Mouse (Mus musculus) hindbrain, embryonic 13.5 days (tissue): ENCODE data around the gene Sirt1. TPM values are rescaled to one million over a fixed set of nuclear protein-coding genes. Genes with fewer than 3 reads are reported as not detected.
"Not testable (repeated sequence)": the region's sequence is repeated elsewhere in the genome, so short reads cannot be mapped to it uniquely, and the experiment has no call there.

Experiments used
- ATAC-seq: fragments of 200-750 bp; cut with Nextera tagmentation; 2 replicates; pipeline ENCODE4 v1.8.0; 2017; ENCODE audit warnings: moderate TSS enrichment; ENCODE audit not compliant: low FRiP score
- H3K27ac ChIP-seq: fragments of 300-500 bp; sonication (generic); 2 replicates; pipeline ENCODE4 v1.5.1; 2015; ENCODE audit warnings: inconsistent platforms, mild to moderate bottlenecking, moderate library complexity
- H3K27me3 ChIP-seq: fragments of 300-500 bp; sonication (generic); 2 replicates; pipeline ENCODE4 v1.6.1; 2015; ENCODE audit warnings: mild to moderate bottlenecking, inconsistent platforms
- H3K36me3 ChIP-seq: fragments of 300-500 bp; sonication (generic); 2 replicates; pipeline ENCODE4 v1.6.1; 2015; ENCODE audit warnings: mild to moderate bottlenecking, inconsistent platforms
- H3K4me1 ChIP-seq: fragments of 300-500 bp; sonication (generic); replicated peaks from 2 replicates; pipeline ENCODE4 v1.6.1; 2015; ENCODE audit warnings: inconsistent platforms
- H3K4me2 ChIP-seq: fragments of 300-500 bp; sonication (generic); 2 replicates; pipeline ENCODE4 v1.6.1; 2015; ENCODE audit warnings: inconsistent platforms, mild to moderate bottlenecking, moderate library complexity
- H3K4me3 ChIP-seq: fragments of 300-500 bp; sonication (generic); 2 replicates; pipeline ENCODE4 v1.5.1; 2015; ENCODE audit warnings: mild to moderate bottlenecking, inconsistent platforms
- H3K9ac ChIP-seq: fragments of 300-500 bp; sonication (generic); 2 replicates; pipeline ENCODE4 v1.6.1; 2015; ENCODE audit warnings: mild to moderate bottlenecking, inconsistent platforms
- H3K9me3 ChIP-seq: fragments of 300-500 bp; sonication (generic); 2 replicates; pipeline ENCODE4 v1.6.1; 2016; ENCODE audit warnings: inconsistent platforms
- WGBS: fragments of 180-500 bp; shearing (Covaris S2); methylation state at CpG from one replicate; pipeline ENCODE4 v1.1.7; 2015; 5-methylcytosine and 5-hydroxymethylcytosine counted together
- polyA plus RNA-seq: library from polyadenylated mRNA; unstranded; fragments of >200 nt; fragmentation: Nextera tagmentation; extraction: Ambion mirVana; gene quantifications from 2 replicates; pipeline ENCODE4 v1.2.1, GENCODE M21; 2015

Gene Sirt1
- polyA plus RNA-seq, 1 experiment from 2014 or later: 4.8 TPM

DNA sequence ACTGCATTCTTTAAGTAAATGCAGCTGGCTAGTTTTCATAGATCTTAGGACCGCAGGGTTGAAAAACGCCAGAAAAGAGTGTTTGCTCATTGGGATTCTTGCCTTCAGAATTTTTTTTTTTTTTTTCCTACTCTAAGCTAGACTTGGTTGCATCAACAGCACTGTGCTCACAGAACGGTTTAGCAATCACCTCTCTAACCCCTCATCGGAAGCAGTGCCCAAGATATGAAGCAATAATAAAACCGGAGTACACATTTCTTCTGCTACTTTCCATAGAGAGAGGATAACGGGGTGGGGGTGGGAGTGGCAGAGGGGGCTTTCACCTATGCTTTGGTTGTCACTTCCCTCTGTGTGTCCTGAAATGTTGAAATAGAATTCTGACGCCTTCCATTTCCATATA lies 34.3 kb upstream of the Sirt1 start:
- no peaks in the 10 kb centered on the region for H3K27me3 ChIP-seq
- ATAC-seq: no peak
- H3K4me3 ChIP-seq: no peak overlapping the region
- no peaks in the 10 kb centered on the region for H3K9me3 ChIP-seq
- no peak overlapping the region for H3K27ac ChIP-seq
- 0 out of 2 replicates have a peak, but pooled peaks cover 3% of the 10 kb centered on the region for H3K4me1 ChIP-seq
- H3K36me3 ChIP-seq: no peaks in the 10 kb centered on the region
- no peak overlapping the region for H3K9ac ChIP-seq
- H3K4me2 ChIP-seq: no peak overlapping the region
- WGBS: 73% methylated on average over 7 of the region's 7 CpGs

GRCm38 (mm10) chr10:63415287-63415686 lies 33.8 kb upstream of the Sirt1 start:
- Histone ChIP-seq H3K27ac (no peak overlapping the region), H3K9ac (no peak overlapping the region), H3K27me3 (no peaks in the 10 kb centered on the region), H3K4me2 (no peak overlapping the region), H3K4me3 (no peak overlapping the region), H3K36me3 (no peaks in the 10 kb centered on the region), H3K4me1 (0 out of 2 replicates have a peak, but pooled peaks cover 3% of the 10 kb centered on the region), H3K9me3 (no peaks in the 10 kb centered on the region)
- no peak for ATAC-seq
- 88% methylated on average over 7 of the region's 7 CpGs for WGBS

- H3K36me3 ChIP-seq: no peaks in the 10 kb centered on the region
- H3K27ac ChIP-seq: no peak overlapping the region
- no peaks in the 10 kb centered on the region for H3K9me3 ChIP-seq
- H3K4me3 ChIP-seq: no peak overlapping the region
- H3K9ac ChIP-seq: no peak overlapping the region
- no peak for ATAC-seq
- no peaks in the 10 kb centered on the region for H3K27me3 ChIP-seq
- no peak overlapping the region for H3K4me2 ChIP-seq
- WGBS: 91% methylated on average over 17 of the region's 17 CpGs
- 0 out of 2 replicates have a peak, but pooled peaks cover 3% of the 10 kb centered on the region for H3K4me1 ChIP-seq
Observed at GRCm38 (mm10) chr10:63412756-63413155, 31.3 kb upstream of the Sirt1 start.

- not testable (repeated sequence) for H3K4me2 ChIP-seq, H3K27me3 ChIP-seq, H3K4me1 ChIP-seq, H3K9me3 ChIP-seq, ATAC-seq, H3K36me3 ChIP-seq, H3K27ac ChIP-seq, H3K9ac ChIP-seq, H3K4me3 ChIP-seq
- WGBS: 96% methylated on average over 6 of the region's 7 CpGs
Observed at GRCm38 (mm10) chr10:63411674-63412073, 30.2 kb upstream of the Sirt1 start.

DNA sequence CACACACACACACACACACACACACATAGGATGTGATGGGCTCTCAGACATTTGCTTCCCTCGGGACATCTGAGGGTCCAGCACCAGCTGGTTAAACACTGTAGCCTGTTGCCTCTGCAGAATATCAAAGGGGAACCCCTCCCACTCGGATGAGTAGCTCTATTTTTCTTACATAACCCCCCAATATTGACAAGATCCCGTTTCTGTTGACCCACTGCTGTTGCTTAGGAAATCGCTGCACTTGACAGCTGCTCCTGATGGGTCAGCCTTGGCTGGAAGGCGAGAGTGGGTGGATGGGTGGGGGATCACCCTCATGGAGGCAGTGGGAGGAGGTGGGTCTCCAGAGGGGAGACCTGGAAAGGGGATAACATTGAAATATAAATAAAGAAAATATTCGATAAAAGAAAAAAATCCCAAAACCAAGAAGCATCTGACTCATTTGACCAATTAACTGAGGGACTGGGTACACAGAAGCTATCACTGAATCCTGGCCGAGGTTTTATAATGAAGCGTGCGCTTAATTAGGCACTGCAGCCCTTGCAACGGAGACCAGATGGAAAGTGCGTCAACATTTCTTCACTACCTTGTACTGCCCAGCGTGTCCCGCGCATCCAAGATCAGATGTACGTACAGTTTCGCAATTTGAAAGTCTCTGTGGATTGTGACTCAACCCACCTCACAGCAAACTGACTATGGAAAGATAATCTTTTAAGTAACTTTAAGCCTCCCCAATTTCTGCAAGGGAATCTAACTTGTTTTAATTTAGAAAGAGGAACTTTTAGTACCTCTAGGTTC lies 28.9 kb upstream of the Sirt1 start:
- no peak overlapping the region for H3K4me2 ChIP-seq
- no peak overlapping the region for H3K9ac ChIP-seq
- 59% methylated on average over 16 of the region's 16 CpGs for WGBS
- no peak overlapping the region for H3K27ac ChIP-seq
- H3K36me3 ChIP-seq: no peaks in the 10 kb centered on the region
- ATAC-seq: no peak
- H3K4me1 ChIP-seq: no peaks in the 10 kb centered on the region
- H3K4me3 ChIP-seq: no peak overlapping the region
- H3K9me3 ChIP-seq: no peaks in the 10 kb centered on the region
- H3K27me3 ChIP-seq: no peaks in the 10 kb centered on the region

- Histone ChIP-seq H3K9me3 (no peaks in the 10 kb centered on the region), H3K27ac (no peak overlapping the region), H3K27me3 (no peaks in the 10 kb centered on the region), H3K4me1 (no peaks in the 10 kb centered on the region), H3K4me2 (no peak overlapping the region), H3K4me3 (no peak overlapping the region), H3K36me3 (no peaks in the 10 kb centered on the region), H3K9ac (no peak overlapping the region)
- 85% methylated on average over 2 of the region's 2 CpGs for WGBS
- ATAC-seq: no peak
Observed at GRCm38 (mm10) chr10:63403636-63404035, 22.1 kb upstream of the Sirt1 start.

DNA sequence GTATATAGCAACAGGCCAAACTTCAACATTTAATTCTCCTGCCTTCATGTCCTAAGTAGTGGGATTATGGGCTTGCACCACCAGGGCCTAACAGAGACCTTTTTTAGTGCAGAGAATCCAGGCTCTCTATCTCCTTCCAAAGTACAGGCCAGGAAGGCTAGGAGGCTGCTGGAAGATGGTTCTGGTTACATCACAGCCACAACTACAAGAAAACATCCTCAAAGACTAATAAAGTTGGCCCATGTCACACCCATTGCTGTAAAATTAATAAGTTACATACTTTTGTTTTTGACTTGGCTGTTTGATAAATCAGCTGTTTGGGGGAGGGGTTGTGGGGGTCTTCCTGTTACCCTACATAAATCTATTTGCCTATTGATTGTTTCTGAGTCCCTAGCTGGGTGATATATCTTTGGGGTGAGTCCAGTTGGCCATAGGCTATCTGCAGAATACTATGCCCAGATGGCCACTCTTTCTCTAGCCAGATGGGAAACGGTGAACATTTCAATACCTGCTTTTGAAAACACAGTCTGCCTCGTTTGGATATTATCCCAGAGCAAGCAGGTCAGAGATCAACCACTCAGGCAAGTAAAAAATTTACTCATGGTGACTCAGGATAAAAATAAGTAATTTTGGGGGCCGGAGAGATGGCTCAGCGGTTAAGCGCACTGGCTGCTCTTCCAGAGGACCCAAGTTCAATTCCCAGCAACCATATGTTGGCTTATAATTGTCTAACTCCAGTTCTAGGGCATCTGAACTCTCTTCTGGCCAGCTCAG lies 21.4 kb upstream of the Sirt1 start:
- Histone ChIP-seq H3K4me3 (no peak overlapping the region), H3K36me3 (no peaks in the 10 kb centered on the region), H3K9me3 (no peaks in the 10 kb centered on the region), H3K27ac (no peak overlapping the region), H3K4me2 (no peak overlapping the region), H3K27me3 (no peaks in the 10 kb centered on the region), H3K4me1 (no peaks in the 10 kb centered on the region), H3K9ac (no peak overlapping the region)
- 82% methylated on average over 5 of the region's 5 CpGs for WGBS
- no peak for ATAC-seq

- Histone ChIP-seq H3K4me2 (no peak overlapping the region), H3K9me3 (no peaks in the 10 kb centered on the region), H3K27me3 (no peaks in the 10 kb centered on the region), H3K4me3 (no peak overlapping the region), H3K27ac (no peak overlapping the region), H3K4me1 (no peaks in the 10 kb centered on the region), H3K36me3 (no peaks in the 10 kb centered on the region), H3K9ac (no peak overlapping the region)
- ATAC-seq: no peak
- WGBS: 94% methylated on average over 10 of the region's 10 CpGs
Observed at GRCm38 (mm10) chr10:63396963-63397362, 15.5 kb upstream of the Sirt1 start.

DNA sequence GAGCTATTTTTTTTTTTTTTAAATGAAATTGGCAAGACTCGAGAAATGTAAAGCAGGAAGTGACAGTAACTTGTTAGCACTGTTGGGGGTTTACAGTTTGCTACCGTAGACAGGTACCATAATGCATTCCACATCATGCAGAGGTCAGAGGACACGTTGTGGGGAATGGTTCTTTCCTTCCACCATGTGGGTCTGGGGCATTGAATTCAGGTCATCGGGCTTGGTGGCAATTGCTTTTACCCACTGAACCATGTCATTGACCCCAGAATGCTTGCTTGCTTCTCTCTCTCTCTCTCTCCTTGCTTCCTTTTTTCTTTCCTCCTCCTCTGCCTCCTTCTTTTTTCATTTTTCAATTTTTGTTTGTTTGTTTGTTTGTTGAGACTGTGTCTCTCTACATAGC lies 7.4 kb upstream of the Sirt1 start:
- Histone ChIP-seq H3K4me1 (0 out of 2 replicates have a peak, but pooled peaks cover 3% of the 10 kb centered on the region), H3K36me3 (no peaks in the 10 kb centered on the region), H3K27ac (no peak overlapping the region), H3K4me2 (no peak overlapping the region), H3K9me3 (no peaks in the 10 kb centered on the region), H3K9ac (no peak overlapping the region), H3K4me3 (no peak overlapping the region), H3K27me3 (no peaks in the 10 kb centered on the region)
- no peak for ATAC-seq
- 44% methylated on average over 4 of the region's 4 CpGs for WGBS

DNA sequence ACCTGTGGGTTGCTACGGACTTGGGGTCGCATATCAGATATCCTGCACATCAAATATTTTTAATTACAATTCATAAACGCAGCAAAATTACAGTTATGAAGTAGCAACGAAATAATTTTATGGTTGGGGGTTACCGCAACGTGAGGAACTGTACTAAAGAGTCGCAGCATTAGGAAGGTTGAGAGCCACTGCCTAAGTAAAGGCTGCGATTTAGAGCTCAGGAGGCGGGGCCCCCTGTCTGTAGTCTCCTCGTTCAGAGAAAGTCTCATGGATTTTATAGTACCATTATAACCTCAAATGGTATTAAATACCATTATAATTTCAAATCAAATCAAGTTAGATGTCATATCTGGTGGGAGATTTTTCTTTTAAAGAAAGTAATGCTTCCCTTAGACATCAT lies 5.5 kb upstream of the Sirt1 start:
- peak overlapping the region; percentile 67; the same call in 1 of the 2 replicates for H3K27ac ChIP-seq
- H3K36me3 ChIP-seq: no peaks in the 10 kb centered on the region
- ATAC-seq: no peak

DNA sequence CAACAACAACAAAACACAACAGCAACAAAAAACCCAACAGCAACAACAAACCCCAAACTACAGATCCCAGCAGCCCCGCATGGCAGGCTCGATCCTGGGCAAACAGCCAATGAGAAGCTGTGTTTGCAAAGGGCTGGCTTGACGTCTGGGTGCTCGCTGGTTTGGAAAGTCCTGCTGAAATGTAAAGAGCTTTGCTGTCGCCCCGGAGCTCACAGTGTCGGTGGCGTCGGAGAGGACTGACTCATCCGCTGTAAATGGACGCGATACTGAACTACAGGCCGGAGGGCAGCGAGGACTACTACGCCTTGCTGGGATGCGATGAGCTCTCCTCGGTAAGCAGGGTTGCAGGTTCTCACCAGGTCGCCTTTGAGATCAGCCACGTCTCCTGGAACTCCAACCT lies 4.9 kb upstream of the Sirt1 start:
- under 1% methylated on average over 19 of the region's 19 CpGs for WGBS
- peak overlapping the region; percentile 68 for H3K9ac ChIP-seq
- H3K27ac ChIP-seq: peak overlapping the region; percentile 67
- H3K4me3 ChIP-seq: peak overlapping the region; percentile 60
- peaks cover 4% of the 10 kb centered on the region; the same call in 1 of the 2 replicates for H3K27me3 ChIP-seq
- peak overlapping the region; percentile 74 for H3K4me2 ChIP-seq
- H3K4me1 ChIP-seq: peaks cover 9% of the 10 kb centered on the region
- H3K36me3 ChIP-seq: no peaks in the 10 kb centered on the region
- peak; percentile 77 for ATAC-seq
- no peaks in the 10 kb centered on the region for H3K9me3 ChIP-seq

More for the DNA sequence above, 5.5 kb upstream of the Sirt1 start:
- no peaks in the 10 kb centered on the region for H3K9me3 ChIP-seq
- peaks cover 4% of the 10 kb centered on the region; the same call in 1 of the 2 replicates for H3K4me1 ChIP-seq
- peak overlapping the region; percentile 74 for H3K4me2 ChIP-seq
- WGBS: 3% methylated on average over 10 of the region's 10 CpGs
- H3K27me3 ChIP-seq: no peaks in the 10 kb centered on the region
- H3K9ac ChIP-seq: peak overlapping the region; percentile 68
- peak overlapping the region; percentile 60 for H3K4me3 ChIP-seq

DNA sequence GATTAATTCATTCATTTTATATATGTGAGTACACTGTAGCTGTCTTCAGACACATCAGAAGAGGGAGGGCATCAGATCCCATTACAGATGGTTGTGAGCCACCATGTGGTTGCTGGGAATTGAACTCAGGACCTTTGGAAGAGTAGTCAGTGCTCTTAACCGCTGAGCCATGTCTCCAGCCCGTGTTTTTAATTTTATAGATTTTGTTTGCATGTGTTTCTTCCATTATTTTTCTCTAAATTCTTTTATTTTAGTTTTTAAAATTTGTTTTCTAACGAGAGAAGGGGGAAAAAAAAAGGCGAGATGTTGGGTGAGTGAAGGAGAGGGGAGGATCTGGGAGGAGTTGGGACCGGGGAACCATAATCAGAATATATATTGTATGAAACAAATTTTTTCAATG lies 4.4 kb upstream of the Sirt1 start:
- ATAC-seq, H3K27ac ChIP-seq, H3K27me3 ChIP-seq, H3K36me3 ChIP-seq, H3K9me3 ChIP-seq, H3K9ac ChIP-seq: not testable (repeated sequence)
- H3K4me3 ChIP-seq: peak overlapping the region; percentile 60
- H3K4me2 ChIP-seq: peak overlapping the region; percentile 74
- WGBS: 29% methylated on average over 5 of the region's 5 CpGs
- H3K4me1 ChIP-seq: peaks cover 12% of the 10 kb centered on the region
